Mouse (Mus musculus): Measurements from ENCODE around the gene Fstl1. TPM values are rescaled to one million over a fixed set of nuclear protein-coding genes. Genes with fewer than 3 reads are reported as not detected.

Fstl1 gene
- polyA plus RNA-seq, 1 experiment from 2014 or later = 143 TPM

DNA sequence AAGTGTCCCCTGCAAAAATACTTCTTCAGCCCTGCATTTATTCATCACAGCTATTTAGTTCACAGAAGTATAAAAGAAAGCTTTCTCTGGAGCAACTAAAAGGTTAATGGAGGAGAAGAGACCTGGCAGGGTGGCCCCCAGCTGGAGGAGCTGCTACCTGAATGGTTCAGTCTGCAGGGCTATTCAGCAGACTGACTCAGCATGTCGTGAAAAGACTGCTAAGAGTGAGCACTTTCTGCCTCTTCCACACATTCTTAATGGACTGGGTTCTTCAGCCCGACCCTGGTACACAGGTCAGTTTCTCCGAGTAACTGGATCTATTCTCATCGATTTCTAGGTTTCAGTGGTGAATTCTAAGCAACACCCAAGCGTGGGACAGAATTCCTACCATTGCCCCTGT, 12.9 kb upstream of the Fstl1 start:
- Histone ChIP-seq H3K9me3 (no peaks in the 10 kb centered on the region), H3K27ac (no peak overlapping the region), H3K4me3 (no peak overlapping the region), H3K36me3 (replicated peaks) (no peaks in the 10 kb centered on the region), H3K27me3 (ENCODE audit: poor library complexity, severe bottlenecking) (0 out of 2 replicates have a peak, but pooled peaks cover 4% of the 10 kb centered on the region), H3K4me1 (peaks cover 23% of the 10 kb centered on the region)
- no peak for DNase-seq (ENCODE audit: extremely low spot score, low spot score)
- WGBS = 25% methylated on average over 5 of the region's 5 CpGs

DNA sequence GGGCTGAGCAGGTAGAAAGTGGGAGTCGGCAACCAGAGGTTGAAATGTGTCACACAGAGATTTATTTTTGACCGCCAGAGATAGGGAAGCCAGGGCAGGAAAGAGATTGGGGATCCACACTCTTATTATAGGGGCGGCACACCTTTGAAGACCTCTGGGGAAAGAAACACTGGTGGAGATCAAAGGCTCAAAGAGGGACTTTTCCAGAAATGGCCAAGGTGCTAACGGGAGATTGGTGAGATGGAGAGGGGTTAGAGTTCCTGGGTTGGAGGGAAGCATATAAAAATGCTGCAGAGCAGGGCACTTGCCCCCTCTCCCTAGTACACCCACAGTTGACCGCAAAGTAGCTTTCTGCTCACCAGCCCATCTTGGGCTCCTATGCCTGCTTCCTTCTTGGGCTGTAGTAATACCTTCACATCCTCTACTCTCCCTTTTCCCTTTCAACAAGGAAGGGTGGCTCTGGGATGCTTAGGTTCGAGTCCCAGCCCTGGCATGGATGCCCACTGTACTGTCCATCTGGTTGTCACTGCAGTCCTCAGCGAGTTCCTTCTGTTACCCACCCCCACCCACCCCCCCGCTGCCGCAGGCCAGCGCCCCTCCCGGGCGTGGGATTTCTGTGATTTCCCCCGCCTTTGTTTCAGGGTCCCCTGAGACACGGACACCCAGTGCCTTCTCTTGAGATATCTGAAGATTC, 360 bp upstream of the Fstl1 start:
- WGBS = 30% methylated on average over 14 of the region's 14 CpGs
- DNase-seq (ENCODE audit: extremely low spot score, low spot score) = no peak
- H3K4me1 ChIP-seq = peaks cover 32% of the 10 kb centered on the region
- H3K9me3 ChIP-seq = no peaks in the 10 kb centered on the region
- peak overlapping the region; percentile 76 for H3K4me3 ChIP-seq
- 0 out of 2 replicates have a peak, but pooled peaks cover 9% of the 10 kb centered on the region for H3K27me3 ChIP-seq (ENCODE audit: poor library complexity, severe bottlenecking)
- peak overlapping the region; percentile 93 for H3K27ac ChIP-seq
- H3K36me3 ChIP-seq (replicated peaks) = peaks cover 13% of the 10 kb centered on the region

DNA sequence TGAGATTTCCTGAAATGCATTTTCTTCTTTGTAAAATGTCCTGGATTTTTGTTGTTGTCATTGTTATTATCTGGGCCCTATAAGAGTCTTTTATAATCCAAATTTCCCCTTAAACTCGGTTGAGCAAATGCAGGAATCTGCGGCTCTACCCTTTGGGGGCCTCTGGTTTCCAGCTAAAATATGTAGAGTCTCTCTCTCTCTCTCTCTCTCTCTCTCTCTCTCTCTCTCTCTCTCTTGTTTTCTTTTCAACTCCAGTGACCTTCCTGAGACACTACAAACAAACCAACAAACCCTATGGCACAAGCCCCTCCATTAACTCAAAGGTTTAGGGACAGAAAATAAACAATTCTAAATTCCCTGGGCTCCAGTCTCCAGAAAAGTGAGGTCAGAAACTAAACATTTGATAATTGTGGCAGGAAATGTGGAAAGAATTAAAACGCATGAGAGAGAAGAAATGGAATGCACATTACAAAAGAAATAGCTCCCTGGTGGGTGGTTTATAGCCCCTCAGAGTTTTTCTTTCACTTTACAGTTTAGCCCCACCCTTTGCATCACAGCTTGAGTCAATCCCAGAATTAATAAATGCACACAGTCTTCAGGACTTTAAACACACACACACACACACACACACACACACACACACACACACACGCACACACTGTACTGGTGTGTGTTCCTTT, 1.3 kb downstream of the Fstl1 start:
- H3K36me3 ChIP-seq (replicated peaks) = peaks cover 24% of the 10 kb centered on the region
- 24% methylated on average over 4 of the region's 4 CpGs for WGBS
- no peak for DNase-seq (ENCODE audit: extremely low spot score, low spot score)
- H3K27ac ChIP-seq = peak overlapping the region; percentile 93
- 0 out of 2 replicates have a peak, but pooled peaks cover 9% of the 10 kb centered on the region for H3K27me3 ChIP-seq (ENCODE audit: poor library complexity, severe bottlenecking)
- no peaks in the 10 kb centered on the region for H3K9me3 ChIP-seq
- peak overlapping the region; percentile 76 for H3K4me3 ChIP-seq
- peaks cover 32% of the 10 kb centered on the region for H3K4me1 ChIP-seq

DNA sequence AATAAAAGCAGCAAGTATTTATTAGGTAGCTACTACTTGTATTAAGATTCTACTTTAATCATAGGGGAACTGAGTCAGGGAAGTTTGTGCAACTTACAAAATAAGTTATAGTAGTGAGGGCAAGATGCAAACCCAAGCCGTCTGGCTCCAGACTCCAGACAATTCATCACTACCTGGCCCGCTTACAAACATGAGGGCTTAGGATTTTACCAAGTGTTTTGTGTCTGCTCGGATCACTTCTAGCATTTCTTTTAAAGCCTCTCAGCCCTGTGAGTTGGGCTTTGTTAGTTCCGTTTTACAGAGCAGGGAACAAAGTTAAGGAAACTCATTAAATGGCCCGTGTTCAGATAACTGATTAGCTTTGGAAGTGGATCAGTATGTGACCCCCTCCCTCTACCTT, 1.9 kb downstream of the Fstl1 start:
- WGBS = 33% methylated on average over 5 of the region's 5 CpGs
- Histone ChIP-seq H3K4me3 (peak overlapping the region; percentile 76), H3K9me3 (no peaks in the 10 kb centered on the region), H3K4me1 (peaks cover 32% of the 10 kb centered on the region), H3K27ac (peak overlapping the region; percentile 93), H3K36me3 (replicated peaks) (peaks cover 30% of the 10 kb centered on the region), H3K27me3 (ENCODE audit: poor library complexity, severe bottlenecking) (0 out of 2 replicates have a peak, but pooled peaks cover 9% of the 10 kb centered on the region)
- DNase-seq (ENCODE audit: extremely low spot score, low spot score) = no peak

DNA sequence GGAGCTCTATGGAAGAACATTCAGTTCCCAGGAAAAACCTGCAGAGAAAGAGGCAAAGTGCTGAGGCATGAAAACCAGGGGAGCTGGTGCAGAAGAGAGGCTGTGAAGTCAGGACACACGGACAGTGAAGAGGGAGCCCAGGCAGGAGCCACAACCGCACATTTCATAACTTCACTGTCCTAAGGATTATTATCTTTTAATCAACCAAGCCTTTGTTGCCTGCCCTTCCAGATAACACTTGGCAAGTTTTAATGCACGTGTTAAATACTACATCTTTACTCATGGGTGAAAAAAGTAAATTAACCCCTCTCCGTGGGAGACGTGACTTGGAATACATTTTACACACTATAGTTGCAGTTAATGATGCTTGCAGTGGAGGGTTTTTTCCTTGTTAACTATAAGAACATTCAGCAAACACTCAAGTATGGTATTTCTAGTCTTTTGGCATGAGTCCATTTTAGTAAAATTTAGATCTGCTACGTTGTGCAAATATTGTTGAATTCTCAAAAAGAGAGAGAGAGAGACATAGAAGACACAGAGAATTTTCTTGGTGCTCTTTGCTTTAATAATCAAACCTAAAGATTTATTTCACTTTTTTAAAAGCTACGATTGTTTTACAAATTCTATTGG, 3.1 kb downstream of the Fstl1 start:
- Histone ChIP-seq H3K4me1 (peaks cover 32% of the 10 kb centered on the region), H3K36me3 (replicated peaks) (peaks cover 40% of the 10 kb centered on the region), H3K27ac (no peak overlapping the region), H3K4me3 (no peak overlapping the region), H3K9me3 (no peaks in the 10 kb centered on the region), H3K27me3 (ENCODE audit: poor library complexity, severe bottlenecking) (0 out of 2 replicates have a peak, but pooled peaks cover 9% of the 10 kb centered on the region)
- no peak for DNase-seq (ENCODE audit: extremely low spot score, low spot score)
- 84% methylated on average over 7 of the region's 7 CpGs for WGBS

DNA sequence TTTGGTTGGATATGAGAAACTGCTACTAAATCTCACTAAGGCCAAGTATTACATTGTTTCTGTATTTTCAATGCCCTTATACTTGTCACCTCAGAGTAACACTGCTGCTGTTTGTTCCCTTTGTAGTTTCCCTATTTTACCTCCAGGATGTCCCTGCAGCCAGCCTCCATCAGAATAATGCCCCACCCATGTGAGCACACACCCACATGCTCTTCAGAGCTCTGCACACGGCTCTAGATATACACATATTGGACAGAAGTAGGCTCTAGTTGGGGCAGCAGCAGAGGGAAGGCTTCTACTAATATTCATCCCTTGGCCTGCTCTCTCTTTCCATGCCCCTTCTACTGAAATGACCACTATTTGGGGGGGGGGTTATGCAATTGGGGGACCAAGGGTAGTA, 3.7 kb downstream of the Fstl1 start:
- Histone ChIP-seq H3K9me3 (no peaks in the 10 kb centered on the region), H3K4me3 (no peak overlapping the region), H3K27me3 (ENCODE audit: poor library complexity, severe bottlenecking) (0 out of 2 replicates have a peak, but pooled peaks cover 5% of the 10 kb centered on the region), H3K36me3 (replicated peaks) (peaks cover 44% of the 10 kb centered on the region), H3K27ac (no peak overlapping the region), H3K4me1 (peaks cover 32% of the 10 kb centered on the region)
- WGBS = 80% methylated on average over 1 of the region's 1 CpGs
- DNase-seq (ENCODE audit: extremely low spot score, low spot score) = no peak

DNA sequence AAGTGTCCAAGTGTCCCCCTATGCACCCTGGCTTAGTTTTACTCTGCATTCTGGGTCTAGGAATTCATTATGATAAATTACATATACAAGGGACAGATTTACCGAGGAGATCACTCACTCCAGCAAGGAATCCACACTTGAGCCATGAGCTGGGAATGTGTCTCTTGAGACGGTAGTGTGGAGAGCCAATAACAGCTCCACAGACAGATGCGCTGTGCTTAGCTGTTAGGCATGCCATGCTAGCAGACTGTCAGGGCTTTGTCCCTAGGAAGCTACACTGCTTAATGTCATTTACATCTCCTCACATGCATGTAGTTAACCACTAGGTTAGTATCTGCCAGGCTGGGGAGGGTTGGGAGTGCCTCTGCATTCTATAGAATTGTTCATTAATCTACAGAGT, 4.2 kb downstream of the Fstl1 start:
- H3K4me1 ChIP-seq = peaks cover 35% of the 10 kb centered on the region
- no peaks in the 10 kb centered on the region for H3K27me3 ChIP-seq (ENCODE audit: poor library complexity, severe bottlenecking)
- WGBS = 93% methylated on average over 3 of the region's 3 CpGs
- no peaks in the 10 kb centered on the region for H3K9me3 ChIP-seq
- H3K27ac ChIP-seq = no peak overlapping the region
- peaks cover 50% of the 10 kb centered on the region for H3K36me3 ChIP-seq (replicated peaks)
- no peak overlapping the region for H3K4me3 ChIP-seq
- DNase-seq (ENCODE audit: extremely low spot score, low spot score) = no peak

DNA sequence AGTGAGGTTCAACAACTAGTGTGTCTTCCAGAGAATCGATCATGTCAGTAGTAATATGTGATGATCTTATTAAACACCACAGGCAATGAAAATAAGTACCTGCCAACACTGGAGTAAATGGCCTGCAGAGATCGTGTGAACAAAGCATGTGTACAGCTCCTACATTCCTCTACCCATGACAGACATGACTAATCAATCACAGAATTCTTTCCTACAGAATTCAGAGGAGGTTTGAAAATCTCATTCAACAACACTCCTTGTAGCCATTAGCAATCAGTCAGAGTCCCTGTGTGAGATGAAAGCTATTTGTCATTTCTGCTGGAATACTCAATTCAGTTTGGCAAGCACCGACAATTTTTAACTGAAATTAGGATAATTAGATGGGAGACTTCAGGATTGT, 7.9 kb downstream of the Fstl1 start:
- DNase-seq (ENCODE audit: extremely low spot score, low spot score) = no peak
- Histone ChIP-seq H3K27me3 (ENCODE audit: poor library complexity, severe bottlenecking) (no peaks in the 10 kb centered on the region), H3K4me3 (no peak overlapping the region), H3K36me3 (replicated peaks) (peaks cover 55% of the 10 kb centered on the region), H3K9me3 (no peaks in the 10 kb centered on the region), H3K27ac (no peak overlapping the region), H3K4me1 (peaks cover 46% of the 10 kb centered on the region)
- WGBS = 78% methylated on average over 3 of the region's 3 CpGs

DNA sequence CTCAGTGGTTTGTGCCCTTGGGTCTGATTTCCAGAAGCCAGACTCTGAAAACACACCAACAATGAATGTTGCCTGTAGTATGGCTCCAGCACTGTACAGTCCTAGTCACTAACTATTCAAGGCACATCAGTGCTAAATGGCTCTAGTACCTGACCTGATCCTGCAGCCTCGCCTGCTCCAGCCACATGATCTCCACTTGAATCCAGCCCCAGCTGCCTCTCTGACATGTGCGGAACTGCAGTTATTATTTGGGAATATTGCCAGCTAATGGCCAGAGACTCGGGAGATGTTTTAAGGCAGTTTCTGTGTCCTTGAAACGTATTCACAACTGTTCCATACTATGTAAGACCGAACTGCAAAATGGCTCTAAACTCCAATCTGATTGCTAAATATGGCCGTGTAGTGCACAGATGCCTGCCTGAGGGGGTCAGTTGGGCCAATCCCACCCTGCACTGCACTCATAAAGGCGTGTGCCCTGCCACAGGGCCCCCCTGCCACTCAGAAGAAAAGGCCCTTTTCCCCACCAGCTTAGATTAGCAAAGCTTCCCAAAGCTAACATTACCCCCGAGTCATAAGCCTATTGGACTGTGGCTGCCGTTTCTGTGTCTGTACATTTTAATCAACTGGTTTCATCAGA, 11.0 kb downstream of the Fstl1 start:
- peaks cover 55% of the 10 kb centered on the region for H3K4me1 ChIP-seq
- H3K36me3 ChIP-seq (replicated peaks) = peaks cover 53% of the 10 kb centered on the region
- H3K9me3 ChIP-seq = no peaks in the 10 kb centered on the region
- DNase-seq (ENCODE audit: extremely low spot score, low spot score) = no peak
- WGBS = 54% methylated on average over 9 of the region's 9 CpGs
- H3K27ac ChIP-seq = peak overlapping the region; percentile 85
- no peaks in the 10 kb centered on the region for H3K27me3 ChIP-seq (ENCODE audit: poor library complexity, severe bottlenecking)
- H3K4me3 ChIP-seq = peak overlapping the region; percentile 5; the same call in 1 of the 2 replicates

DNA sequence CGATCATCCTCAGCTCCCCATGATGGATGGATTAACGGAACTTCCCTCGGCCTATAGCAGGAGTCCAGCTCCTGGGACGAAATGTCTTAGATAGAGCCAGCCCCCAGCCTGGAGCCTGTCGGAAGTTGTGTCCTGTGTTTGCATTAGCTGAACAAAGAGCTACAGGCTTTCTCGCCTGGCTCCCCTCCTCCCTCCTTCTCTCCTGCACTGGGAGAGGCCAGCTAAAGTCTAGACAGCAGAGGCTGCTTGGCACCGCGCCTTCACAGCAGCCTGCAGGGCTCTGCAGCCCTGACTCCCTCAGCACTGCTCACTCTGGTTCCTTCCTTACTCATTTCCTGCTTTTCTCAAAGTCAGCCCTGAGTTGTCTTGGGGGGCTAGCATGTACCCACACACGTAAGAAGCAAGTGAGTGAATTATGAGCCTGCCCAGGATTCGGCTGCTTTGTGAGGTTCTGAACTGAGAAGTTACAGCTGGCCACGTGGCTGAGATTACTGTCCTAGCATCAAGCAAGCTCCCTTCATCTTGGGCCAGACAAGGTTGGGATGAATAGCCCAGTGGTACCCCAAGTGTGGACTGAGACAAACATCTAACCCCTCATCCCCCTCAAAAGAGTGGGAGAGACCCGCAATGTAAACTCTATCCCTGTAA, 11.8 kb downstream of the Fstl1 start:
- peaks cover 57% of the 10 kb centered on the region for H3K4me1 ChIP-seq
- H3K36me3 ChIP-seq (replicated peaks) = peaks cover 53% of the 10 kb centered on the region
- WGBS = 29% methylated on average over 12 of the region's 12 CpGs

DNA sequence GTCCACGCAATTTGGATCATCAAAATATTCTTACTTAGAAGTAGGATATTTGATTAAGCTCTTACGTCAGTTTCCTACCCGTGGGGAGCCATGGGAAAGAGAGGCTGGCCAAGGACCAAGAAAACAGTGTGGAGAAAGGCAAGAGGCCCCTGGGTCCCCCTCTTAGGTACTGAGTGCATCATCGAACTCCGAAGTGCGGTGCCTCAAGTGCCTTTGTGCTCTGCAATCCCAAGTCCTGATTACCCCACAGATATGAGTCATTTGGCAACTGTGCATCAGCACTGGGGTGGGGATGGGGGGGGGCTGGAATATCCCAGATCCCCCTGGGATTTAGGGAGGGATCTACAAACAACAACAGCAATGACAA, 12.3 kb downstream of the Fstl1 start:
- peak overlapping the region; percentile 85 for H3K27ac ChIP-seq
- H3K36me3 ChIP-seq (replicated peaks) = peaks cover 56% of the 10 kb centered on the region
- no peak overlapping the region for H3K4me3 ChIP-seq
- 87% methylated on average over 6 of the region's 6 CpGs for WGBS
- H3K4me1 ChIP-seq = peaks cover 62% of the 10 kb centered on the region
- no peaks in the 10 kb centered on the region for H3K9me3 ChIP-seq
- no peak for DNase-seq (ENCODE audit: extremely low spot score, low spot score)
- no peaks in the 10 kb centered on the region for H3K27me3 ChIP-seq (ENCODE audit: poor library complexity, severe bottlenecking)

More for the DNA sequence above, 11.8 kb downstream of the Fstl1 start:
- peak; percentile 71 for DNase-seq (ENCODE audit: extremely low spot score, low spot score)
- Histone ChIP-seq H3K9me3 (no peaks in the 10 kb centered on the region), H3K4me3 (peak overlapping the region; percentile 24; the same call in 1 of the 2 replicates), H3K27ac (peak overlapping the region; percentile 85), H3K27me3 (ENCODE audit: poor library complexity, severe bottlenecking) (no peaks in the 10 kb centered on the region)

DNA sequence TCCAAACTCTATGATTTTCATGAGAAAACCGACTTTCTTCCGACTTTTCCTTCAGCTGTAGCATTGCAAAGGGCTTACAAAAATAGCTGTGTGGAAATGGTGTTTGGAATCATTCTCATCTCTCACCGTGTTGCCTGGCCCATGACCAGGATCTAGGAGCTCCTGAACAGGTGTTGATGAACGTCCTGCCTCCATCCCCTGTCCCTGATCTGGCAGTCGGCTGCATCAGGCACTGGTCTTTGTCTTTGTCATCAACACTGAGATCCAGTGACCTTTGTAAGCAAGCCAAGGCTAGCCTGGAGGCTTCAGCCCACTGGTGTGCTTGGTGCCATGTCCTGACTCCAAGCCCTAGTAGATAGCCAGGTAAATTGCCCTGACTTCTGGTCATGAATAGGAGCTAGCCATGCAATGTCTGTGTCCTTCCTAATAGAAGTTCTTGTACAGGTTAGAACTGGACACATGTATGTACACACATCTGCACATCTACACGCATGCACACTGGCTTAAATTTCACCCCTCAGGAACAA, 12.8 kb downstream of the Fstl1 start:
- Histone ChIP-seq H3K27ac (peak overlapping the region; percentile 85), H3K36me3 (replicated peaks) (peaks cover 55% of the 10 kb centered on the region), H3K4me1 (peaks cover 62% of the 10 kb centered on the region), H3K27me3 (ENCODE audit: poor library complexity, severe bottlenecking) (no peaks in the 10 kb centered on the region), H3K4me3 (no peak overlapping the region), H3K9me3 (no peaks in the 10 kb centered on the region)
- 88% methylated on average over 6 of the region's 6 CpGs for WGBS
- DNase-seq (ENCODE audit: extremely low spot score, low spot score) = no peak
